Mouse (Mus musculus) hindbrain, embryonic 13.5 days (tissue): ENCODE data around the gene Cpt1a. TPM values are rescaled to one million over a fixed set of nuclear protein-coding genes. Genes with fewer than 3 reads are reported as not detected.

Source experiments
- ATAC-seq: fragments of 200-750 bp; cut with Nextera tagmentation; 2 replicates; pipeline ENCODE4 v1.8.0; 2017; ENCODE audit warnings: moderate TSS enrichment; ENCODE audit not compliant: low FRiP score
- H3K27ac ChIP-seq: fragments of 300-500 bp; sonication (generic); 2 replicates; pipeline ENCODE4 v1.5.1; 2015; ENCODE audit warnings: inconsistent platforms, mild to moderate bottlenecking, moderate library complexity
- H3K27me3 ChIP-seq: fragments of 300-500 bp; sonication (generic); 2 replicates; pipeline ENCODE4 v1.6.1; 2015; ENCODE audit warnings: mild to moderate bottlenecking, inconsistent platforms
- H3K36me3 ChIP-seq: fragments of 300-500 bp; sonication (generic); 2 replicates; pipeline ENCODE4 v1.6.1; 2015; ENCODE audit warnings: mild to moderate bottlenecking, inconsistent platforms
- H3K4me1 ChIP-seq: fragments of 300-500 bp; sonication (generic); replicated peaks from 2 replicates; pipeline ENCODE4 v1.6.1; 2015; ENCODE audit warnings: inconsistent platforms
- H3K4me2 ChIP-seq: fragments of 300-500 bp; sonication (generic); 2 replicates; pipeline ENCODE4 v1.6.1; 2015; ENCODE audit warnings: inconsistent platforms, mild to moderate bottlenecking, moderate library complexity
- H3K4me3 ChIP-seq: fragments of 300-500 bp; sonication (generic); 2 replicates; pipeline ENCODE4 v1.5.1; 2015; ENCODE audit warnings: mild to moderate bottlenecking, inconsistent platforms
- H3K9ac ChIP-seq: fragments of 300-500 bp; sonication (generic); 2 replicates; pipeline ENCODE4 v1.6.1; 2015; ENCODE audit warnings: mild to moderate bottlenecking, inconsistent platforms
- H3K9me3 ChIP-seq: fragments of 300-500 bp; sonication (generic); 2 replicates; pipeline ENCODE4 v1.6.1; 2016; ENCODE audit warnings: inconsistent platforms
- WGBS: fragments of 180-500 bp; shearing (Covaris S2); methylation state at CpG from one replicate; pipeline ENCODE4 v1.1.7; 2015; 5-methylcytosine and 5-hydroxymethylcytosine counted together
- polyA plus RNA-seq: library from polyadenylated mRNA; unstranded; fragments of >200 nt; fragmentation: Nextera tagmentation; extraction: Ambion mirVana; gene quantifications from 2 replicates; pipeline ENCODE4 v1.2.1, GENCODE M21; 2015

Cpt1a gene
- 16.1 and 17.2 TPM in 2 replicates for polyA plus RNA-seq

GRCm38 (mm10) chr19:3322261-3322969 is at the start of gene Cpt1a:
Cpt1a (plus strand) TSS chr19:3322334.
- ATAC-seq: no peak
- no peaks in the 10 kb centered on the region for H3K36me3 ChIP-seq
- peaks cover 70% of the 10 kb centered on the region for H3K27me3 ChIP-seq
- peak within 1 kb of the TSS; percentile 75 for H3K9ac ChIP-seq
- peaks cover 28% of the 10 kb centered on the region for H3K4me1 ChIP-seq
- no peak within 1 kb of the TSS for H3K27ac ChIP-seq
- H3K9me3 ChIP-seq: no peaks in the 10 kb centered on the region
- H3K4me2 ChIP-seq: peak within 1 kb of the TSS; percentile 77
- 5% methylated on average over 26 of the region's 26 CpGs for WGBS
- H3K4me3 ChIP-seq: peak within 1 kb of the TSS; percentile 52

DNA sequence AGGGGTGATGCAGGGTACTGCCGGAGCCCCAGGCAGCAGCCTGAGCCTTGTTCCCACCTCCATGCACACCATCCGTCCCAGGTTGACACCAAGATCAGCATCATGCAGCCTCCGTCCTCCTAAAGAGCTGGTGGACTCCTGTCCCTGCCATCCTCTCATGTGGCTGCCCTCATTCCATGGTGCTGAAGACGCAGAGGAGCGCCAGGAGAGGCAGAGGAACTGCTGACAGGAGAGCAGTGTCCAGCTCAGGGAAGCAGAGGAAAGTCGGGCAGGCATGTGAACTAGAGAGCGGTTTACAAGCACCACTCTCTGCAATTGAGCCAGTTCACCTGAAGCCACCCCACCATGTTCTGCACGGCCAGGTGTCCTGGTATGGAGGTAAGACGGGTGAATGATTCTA is 48.8 kb upstream of the Cpt1a start:
- Histone ChIP-seq H3K4me3 (no peak overlapping the region), H3K4me2 (no peak overlapping the region), H3K27me3 (no peaks in the 10 kb centered on the region), H3K4me1 (no peaks in the 10 kb centered on the region), H3K27ac (no peak overlapping the region), H3K9ac (no peak overlapping the region), H3K9me3 (no peaks in the 10 kb centered on the region), H3K36me3 (peaks cover 99% of the 10 kb centered on the region)
- no peak for ATAC-seq
- 94% methylated on average over 9 of the region's 9 CpGs for WGBS

- H3K9me3 ChIP-seq: no peaks in the 10 kb centered on the region
- H3K4me3 ChIP-seq: no peak overlapping the region
- WGBS: 88% methylated on average over 3 of the region's 3 CpGs
- no peak overlapping the region for H3K27ac ChIP-seq
- ATAC-seq: 0 out of 2 replicates have a peak, but pooled peaks have one; percentile 28
- H3K27me3 ChIP-seq: no peaks in the 10 kb centered on the region
- H3K4me1 ChIP-seq: 0 out of 2 replicates have a peak, but pooled peaks cover 4% of the 10 kb centered on the region
- no peak overlapping the region for H3K9ac ChIP-seq
- peaks cover 93% of the 10 kb centered on the region for H3K36me3 ChIP-seq
- no peak overlapping the region for H3K4me2 ChIP-seq
These were observed 46.3 kb upstream of the Cpt1a start for GRCm38 (mm10) chr19:3275744-3276365.

- ATAC-seq: no peak
These were observed 40.2 kb upstream of the Cpt1a start for GRCm38 (mm10) chr19:3281886-3282285.

GRCm38 (mm10) chr19:3282572-3283467 is 39.3 kb upstream of the Cpt1a start, which contains the start of the genes Mrpl21 and Ighmbp2:
Mrpl21 (plus strand) TSS chr19:3282901.
Ighmbp2 (minus strand) TSS chr19:3283017.
- Histone ChIP-seq H3K27me3 (no peaks in the 10 kb centered on the region), H3K4me1 (peaks cover 27% of the 10 kb centered on the region), H3K27ac (peak within 1 kb of the TSS; percentile 63), H3K4me2 (peak within 1 kb of the TSS; percentile 73), H3K9me3 (no peaks in the 10 kb centered on the region), H3K36me3 (peaks cover 56% of the 10 kb centered on the region), H3K4me3 (peak within 1 kb of the TSS; percentile 82), H3K9ac (peak within 1 kb of the TSS; percentile 84)
- peak; percentile 93 for ATAC-seq
- under 1% methylated on average over 49 of the region's 49 CpGs for WGBS

More at GRCm38 (mm10) chr19:3281886-3282285, 40.2 kb upstream of the Cpt1a start:
- Histone ChIP-seq H3K4me1 (peaks cover 27% of the 10 kb centered on the region), H3K9ac (peak overlapping the region; percentile 84), H3K36me3 (peaks cover 56% of the 10 kb centered on the region), H3K9me3 (no peaks in the 10 kb centered on the region), H3K4me2 (peak overlapping the region; percentile 73), H3K27me3 (no peaks in the 10 kb centered on the region), H3K27ac (no peak overlapping the region), H3K4me3 (peak overlapping the region; percentile 82)
- WGBS: 79% methylated on average over 4 of the region's 4 CpGs

GRCm38 (mm10) chr19:3289006-3289405 is 33.1 kb upstream of the Cpt1a start:
- no peaks in the 10 kb centered on the region for H3K9me3 ChIP-seq
- H3K9ac ChIP-seq: no peak overlapping the region
- no peak overlapping the region for H3K27ac ChIP-seq
- peaks cover 77% of the 10 kb centered on the region for H3K36me3 ChIP-seq
- no peaks in the 10 kb centered on the region for H3K27me3 ChIP-seq
- no peaks in the 10 kb centered on the region; the same call in 1 of the 2 replicates for H3K4me1 ChIP-seq
- no peak overlapping the region for H3K4me2 ChIP-seq
- no peak for ATAC-seq
- WGBS: 86% methylated on average over 1 of the region's 1 CpGs
- H3K4me3 ChIP-seq: no peak overlapping the region

DNA sequence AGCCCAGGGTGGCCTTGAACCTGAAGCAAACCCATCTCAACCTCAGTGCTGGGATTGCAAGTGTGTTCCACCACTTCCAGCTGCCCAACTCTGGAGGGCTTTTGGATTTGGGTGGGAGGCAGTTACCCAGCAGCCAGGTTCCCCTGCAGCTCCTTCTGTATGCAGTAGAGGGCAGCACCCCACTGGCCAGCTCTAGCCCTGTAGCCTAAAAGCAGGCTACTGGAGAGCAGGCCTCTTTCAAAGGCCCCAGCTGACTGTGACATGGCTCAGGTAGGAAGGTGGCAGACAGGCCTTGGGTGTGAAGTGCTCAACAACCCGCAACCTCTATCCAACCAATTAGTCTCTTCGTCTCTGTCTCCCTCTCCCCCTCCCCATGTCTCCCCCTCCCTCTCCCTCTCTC is 30.1 kb upstream of the Cpt1a start:
- Histone ChIP-seq H3K9ac (no peak overlapping the region), H3K4me1 (no peaks in the 10 kb centered on the region), H3K4me2 (no peak overlapping the region), H3K27ac (no peak overlapping the region), H3K4me3 (no peak overlapping the region), H3K36me3 (peaks cover 59% of the 10 kb centered on the region), H3K9me3 (no peaks in the 10 kb centered on the region), H3K27me3 (no peaks in the 10 kb centered on the region)
- 76% methylated on average over 2 of the region's 2 CpGs for WGBS
- ATAC-seq: peak; percentile 39; the same call in 1 of the 2 replicates

- Histone ChIP-seq H3K27ac (no peak overlapping the region), H3K9ac (no peak overlapping the region), H3K4me3 (no peak overlapping the region), H3K4me1 (no peaks in the 10 kb centered on the region), H3K4me2 (no peak overlapping the region), H3K36me3 (peaks cover 50% of the 10 kb centered on the region), H3K27me3 (no peaks in the 10 kb centered on the region), H3K9me3 (no peaks in the 10 kb centered on the region)
- 95% methylated on average over 1 of the region's 1 CpGs for WGBS
- no peak for ATAC-seq
These were observed 29.1 kb upstream of the Cpt1a start for GRCm38 (mm10) chr19:3292993-3293392.

- no peak overlapping the region for H3K9ac ChIP-seq
- 88% methylated on average over 6 of the region's 6 CpGs for WGBS
- H3K27ac ChIP-seq: no peak overlapping the region
- H3K9me3 ChIP-seq: no peaks in the 10 kb centered on the region
- H3K36me3 ChIP-seq: peaks cover 29% of the 10 kb centered on the region
- H3K4me1 ChIP-seq: no peaks in the 10 kb centered on the region
- no peak overlapping the region for H3K4me2 ChIP-seq
- H3K27me3 ChIP-seq: no peaks in the 10 kb centered on the region
- H3K4me3 ChIP-seq: no peak overlapping the region
- no peak for ATAC-seq
These were observed 26.9 kb upstream of the Cpt1a start for GRCm38 (mm10) chr19:3295245-3295644.

- Histone ChIP-seq H3K36me3 (peaks cover 13% of the 10 kb centered on the region), H3K9ac (no peak overlapping the region), H3K4me2 (no peak overlapping the region), H3K4me3 (no peak overlapping the region), H3K4me1 (no peaks in the 10 kb centered on the region), H3K9me3 (no peaks in the 10 kb centered on the region), H3K27ac (no peak overlapping the region), H3K27me3 (no peaks in the 10 kb centered on the region)
- ATAC-seq: no peak
These were observed 25.1 kb upstream of the Cpt1a start for GRCm38 (mm10) chr19:3297034-3297433.

- Histone ChIP-seq H3K27ac (no peak overlapping the region), H3K4me1 (no peaks in the 10 kb centered on the region), H3K9me3 (no peaks in the 10 kb centered on the region), H3K4me3 (no peak overlapping the region), H3K27me3 (no peaks in the 10 kb centered on the region), H3K36me3 (peaks cover 9% of the 10 kb centered on the region), H3K4me2 (no peak overlapping the region), H3K9ac (no peak overlapping the region)
- 89% methylated on average over 7 of the region's 7 CpGs for WGBS
- ATAC-seq: no peak
These were observed 24.4 kb upstream of the Cpt1a start for GRCm38 (mm10) chr19:3297775-3298174.

GRCm38 (mm10) chr19:3304017-3304416 is 18.1 kb upstream of the Cpt1a start:
- whole genome bisulfite sequencing: 72% methylated on average over 4 of the region's 4 CpGs
- Histone ChIP-seq H3K9ac (no peak overlapping the region), H3K4me3 (no peak overlapping the region), H3K27me3 (peaks cover 13% of the 10 kb centered on the region; the same call in 1 of the 2 replicates), H3K9me3 (no peaks in the 10 kb centered on the region), H3K27ac (no peak overlapping the region), H3K36me3 (no peaks in the 10 kb centered on the region), H3K4me1 (no peaks in the 10 kb centered on the region), H3K4me2 (no peak overlapping the region)
- ATAC-seq: no peak
